Mouse (Mus musculus): ENCODE data around the gene Plpp2.

Gene Plpp2

DNA sequence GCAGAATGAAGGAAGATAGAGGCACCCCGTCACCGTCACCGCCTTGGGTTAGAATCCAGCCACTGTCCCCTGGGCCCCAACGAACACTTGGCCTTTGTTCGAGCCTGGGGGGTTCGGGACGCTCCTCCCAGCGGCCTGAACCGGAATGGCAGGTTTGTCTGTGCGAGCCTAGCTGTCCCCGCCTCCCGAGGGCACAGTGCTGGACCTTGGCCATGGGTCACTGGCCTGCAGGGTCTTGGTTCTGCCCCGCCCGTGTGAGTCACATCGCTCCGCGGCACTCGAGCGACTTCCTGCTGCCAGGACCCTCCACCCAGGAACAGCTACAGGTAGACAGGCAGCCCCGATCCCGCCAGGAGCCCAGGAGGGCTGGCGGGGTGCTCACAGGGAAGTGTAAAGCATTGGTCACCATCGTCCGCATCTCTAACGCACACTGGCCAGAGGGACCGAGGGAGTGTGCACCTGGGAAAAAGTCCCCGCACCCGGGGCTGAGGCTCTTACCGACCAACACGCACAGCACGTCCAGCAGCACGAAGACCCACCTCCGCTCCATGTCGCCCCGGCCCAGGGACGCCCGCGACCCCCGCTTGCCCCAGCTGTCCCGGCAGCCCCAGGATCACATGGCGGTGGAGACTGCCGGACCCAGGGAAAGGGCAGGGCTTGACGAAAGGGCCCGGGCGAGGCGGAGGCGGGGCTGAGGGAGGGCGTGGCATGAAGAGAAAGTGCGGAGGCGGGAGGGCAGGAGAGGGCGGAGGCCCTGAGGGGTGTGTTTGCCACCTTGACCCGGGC, at the start of gene Plpp2:
TSS of gene Plpp2 (minus strand) at position 671 of the 786 bp plus-strand sequence.
- peak; percentile 70 for DNase-seq

DNA sequence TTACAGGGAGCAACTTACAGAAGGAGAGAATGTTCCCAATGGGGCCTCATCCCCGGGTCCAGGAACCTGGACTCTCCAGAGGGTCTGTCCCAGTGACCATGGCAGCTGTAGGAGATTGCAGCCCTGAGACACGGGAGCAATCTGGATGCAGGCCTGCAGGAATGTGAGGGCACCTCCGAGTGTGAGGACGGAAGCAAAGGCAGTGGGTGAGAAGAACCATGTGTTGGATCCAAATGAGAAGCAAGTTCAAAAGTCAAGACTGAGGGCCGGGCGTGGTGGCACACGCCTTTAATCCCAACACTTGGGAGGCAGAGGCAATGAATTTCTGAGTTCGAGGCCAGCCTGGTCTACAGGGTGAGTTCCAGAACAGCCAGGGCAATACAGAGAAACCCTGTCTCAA, 47.9 kb upstream of the Plpp2 start:
- no peak for DNase-seq

DNA sequence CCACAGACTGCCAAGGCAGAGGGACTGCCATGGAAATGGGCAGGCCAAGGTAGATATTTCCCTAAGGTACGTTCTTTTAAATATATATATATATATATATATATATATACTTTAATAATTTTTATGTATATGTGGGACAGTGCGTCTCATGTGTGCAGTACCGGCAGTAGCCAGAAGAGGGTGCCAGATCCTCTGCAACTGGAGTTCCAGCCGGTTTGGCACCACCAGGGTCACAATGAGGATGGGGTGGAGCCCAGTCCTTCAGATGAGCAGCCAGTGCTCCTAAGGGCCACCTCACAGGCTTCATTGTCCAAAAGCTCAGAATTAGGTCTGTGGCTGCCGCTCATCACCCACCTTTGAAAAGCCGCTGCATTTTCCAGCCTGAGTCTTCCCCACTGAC, 47.2 kb upstream of the Plpp2 start:
- peak; percentile 83 for DNase-seq

DNA sequence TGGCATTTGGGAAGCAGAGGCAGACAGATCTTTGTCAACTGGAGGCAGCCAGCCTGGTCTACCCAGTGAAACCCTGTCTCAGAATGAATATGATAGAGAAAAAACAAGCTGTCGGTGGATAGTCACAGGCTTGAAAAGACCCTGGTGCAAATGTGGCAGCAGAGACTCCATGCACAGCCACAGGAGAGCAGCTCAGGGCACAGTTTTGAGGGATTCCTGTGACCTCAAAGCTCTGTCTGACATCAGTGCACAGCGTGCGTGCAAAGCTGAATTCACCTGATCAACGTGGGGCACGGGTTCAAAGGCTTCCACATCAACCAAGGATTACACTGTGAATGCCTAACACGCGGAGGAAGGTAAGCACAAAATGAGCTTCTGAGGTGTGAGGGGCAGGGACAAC, 46.8 kb upstream of the Plpp2 start:
- no peak for DNase-seq

DNA sequence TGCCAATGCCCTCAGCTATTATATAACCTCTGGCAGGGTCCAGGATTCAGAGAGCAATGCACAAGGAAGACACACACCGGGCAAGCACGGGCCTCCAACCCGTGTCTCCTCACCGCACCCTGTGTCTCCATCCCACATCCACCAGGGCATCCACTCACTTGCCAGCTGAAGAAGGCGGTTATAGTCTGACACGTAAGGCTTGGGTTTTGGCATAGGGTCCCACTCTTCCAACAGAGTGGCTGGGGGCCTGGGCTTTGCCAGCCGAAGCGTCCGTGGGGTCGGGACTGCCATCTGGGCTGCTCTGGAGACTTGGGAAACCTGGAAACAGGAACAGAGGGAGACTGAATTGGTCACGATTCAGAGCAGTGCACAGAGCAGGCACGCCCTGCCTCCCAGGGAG, 46.2 kb upstream of the Plpp2 start:
- no peak for DNase-seq

DNA sequence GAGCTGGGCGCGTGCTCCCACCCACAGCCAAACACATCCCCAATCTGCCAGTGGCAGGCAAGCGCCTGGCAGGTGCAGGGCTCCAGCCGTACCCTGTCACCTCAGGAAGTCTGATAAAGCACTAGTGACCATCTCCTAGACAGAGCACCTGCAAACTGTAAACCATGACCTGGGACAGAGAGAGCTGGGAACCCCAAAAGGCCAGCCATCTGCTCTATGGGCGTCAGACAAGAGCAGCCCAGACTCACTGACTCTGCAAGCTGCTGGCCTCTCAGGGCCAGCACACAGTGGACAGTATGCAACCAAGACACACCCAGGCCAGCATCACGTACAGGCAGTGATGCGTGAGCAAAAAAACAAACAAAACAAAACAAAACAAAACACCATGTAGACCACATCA, 45.3 kb upstream of the Plpp2 start:
- DNase-seq: no peak

DNA sequence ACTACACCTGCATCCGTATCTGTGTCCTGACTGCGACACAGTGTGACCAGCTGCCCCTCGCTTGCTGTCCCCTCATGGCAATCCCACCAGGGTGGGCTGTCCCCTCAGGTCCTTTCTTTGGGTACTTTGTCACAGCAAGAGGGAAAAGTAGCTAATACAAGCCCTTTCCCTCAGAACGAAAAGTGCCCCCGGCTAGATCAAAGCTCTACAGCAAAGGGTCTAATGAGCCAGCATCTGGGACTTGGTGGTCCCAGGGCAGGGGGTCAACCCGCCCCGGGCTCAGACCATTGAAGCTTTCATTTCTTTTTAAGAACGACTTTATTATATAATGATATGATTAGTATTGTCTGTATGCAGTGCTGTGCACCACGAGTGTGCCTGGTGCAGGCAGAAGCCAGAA, 44.7 kb upstream of the Plpp2 start:
- no peak for DNase-seq

DNA sequence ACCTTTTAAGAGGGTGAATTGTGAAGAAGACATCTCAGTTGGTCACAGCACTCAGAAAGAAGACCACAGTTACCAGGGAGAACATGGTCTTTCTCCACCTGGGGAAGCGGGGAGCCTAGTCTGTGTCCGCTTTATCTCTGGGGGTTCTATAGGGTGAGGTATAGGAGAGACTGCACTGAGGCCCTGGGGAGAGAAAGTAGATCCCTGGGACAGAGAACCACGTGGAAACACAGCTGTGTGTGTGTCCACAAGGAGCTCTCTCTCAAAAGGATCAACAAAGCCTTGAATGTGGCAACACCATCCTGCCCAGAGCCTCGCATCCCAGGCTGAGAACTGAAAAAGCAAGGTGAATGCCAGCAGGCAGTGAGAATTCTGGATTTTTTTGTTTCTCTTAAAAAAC, 43.8 kb upstream of the Plpp2 start:
- no peak for DNase-seq

DNA sequence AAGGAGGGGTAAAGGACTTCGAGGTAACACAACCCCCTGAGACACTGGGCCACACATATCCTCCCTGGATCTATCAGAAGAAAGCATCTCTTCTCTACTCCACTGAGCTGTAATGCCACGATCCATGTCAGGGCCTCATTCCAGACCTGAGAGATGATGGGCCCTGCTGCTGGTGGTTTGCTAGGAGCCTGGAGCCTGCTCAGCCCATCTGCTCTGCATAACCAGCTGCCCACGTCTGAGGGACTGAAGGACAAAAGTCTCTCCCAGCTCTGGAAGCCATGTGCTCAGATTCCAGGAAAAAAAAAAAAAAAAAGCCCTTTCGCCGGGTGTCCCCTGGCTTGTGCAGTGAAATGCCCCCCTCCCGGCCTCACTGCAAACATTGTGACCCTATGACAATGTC, 42.2 kb upstream of the Plpp2 start:
- DNase-seq: no peak

DNA sequence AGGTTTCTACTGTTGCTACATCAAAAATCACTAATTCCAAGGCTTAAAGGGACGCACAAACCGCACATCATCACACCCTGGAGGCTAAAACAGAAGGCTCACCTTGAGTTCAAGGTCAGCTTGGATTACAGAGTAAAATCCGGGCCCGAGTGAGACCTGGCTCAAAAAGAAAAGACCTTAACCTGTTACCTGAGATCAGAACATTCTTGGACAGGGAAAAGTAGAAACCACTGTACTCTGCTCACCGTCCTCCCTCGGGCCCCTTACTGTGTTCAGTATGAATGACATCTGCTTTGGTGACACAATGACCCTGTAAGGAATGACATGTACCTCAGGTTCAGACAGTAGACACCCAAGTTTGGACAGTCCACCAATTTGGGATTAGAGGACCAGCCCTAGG, 41.2 kb upstream of the Plpp2 start:
- DNase-seq: no peak

DNA sequence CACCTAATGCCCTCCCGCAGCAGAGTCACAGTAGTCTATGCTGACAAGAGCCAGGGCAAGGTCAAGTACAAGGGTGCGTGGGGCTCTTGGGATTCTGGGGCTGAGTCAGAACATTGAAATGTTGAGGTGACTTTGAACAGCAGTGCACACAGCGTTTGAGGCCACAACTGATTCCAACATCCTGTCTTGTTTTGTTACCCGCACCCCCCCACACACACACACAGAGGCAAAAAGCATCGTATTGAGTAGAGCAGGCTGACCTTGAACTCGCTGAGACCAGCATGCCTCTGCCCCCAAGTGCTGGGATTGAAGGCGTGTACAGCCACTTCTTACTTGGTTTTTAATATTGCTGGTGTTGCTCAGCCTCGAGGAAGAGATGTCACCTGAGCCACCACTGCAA, 40.8 kb upstream of the Plpp2 start:
- DNase-seq: no peak

DNA sequence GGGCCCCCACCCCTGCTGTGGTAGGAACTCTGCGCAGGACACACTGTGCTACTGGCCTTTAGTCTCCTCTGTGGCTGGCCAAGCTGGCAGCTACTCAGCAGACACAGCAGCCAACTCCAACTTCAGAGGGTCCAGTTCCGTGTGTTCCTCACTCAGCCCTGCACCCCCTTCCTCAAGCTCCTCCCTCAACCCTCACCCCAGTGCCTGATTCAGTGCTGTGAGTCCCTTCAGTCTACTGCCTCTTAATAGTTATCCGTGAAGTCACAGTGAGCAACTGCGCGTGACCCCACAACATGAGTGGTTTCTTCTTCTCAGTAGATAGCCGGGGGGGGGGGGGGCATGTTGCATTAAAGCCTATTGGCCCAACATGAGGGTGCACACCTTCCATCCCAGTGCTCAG, 40.0 kb upstream of the Plpp2 start:
- no peak for DNase-seq

DNA sequence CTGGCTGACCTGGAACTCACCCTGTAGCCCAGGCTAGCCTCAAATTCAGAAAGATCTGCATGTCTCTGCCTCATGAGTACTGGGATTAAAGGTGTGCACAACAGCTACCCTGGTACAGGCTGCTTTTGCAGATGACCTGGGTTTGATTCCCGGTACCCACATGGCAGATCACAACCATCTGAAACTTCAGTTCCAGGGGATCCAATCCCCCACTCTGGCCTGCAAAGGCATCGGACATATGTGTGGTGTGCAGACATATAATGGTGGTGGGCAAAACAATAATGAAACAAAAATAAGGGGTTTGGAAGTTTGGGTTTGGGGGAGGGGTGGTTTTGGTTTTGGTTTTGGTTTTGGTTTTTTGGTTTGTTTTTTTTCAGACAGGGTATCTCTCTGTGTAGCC, 37.7 kb upstream of the Plpp2 start:
- no peak for DNase-seq

DNA sequence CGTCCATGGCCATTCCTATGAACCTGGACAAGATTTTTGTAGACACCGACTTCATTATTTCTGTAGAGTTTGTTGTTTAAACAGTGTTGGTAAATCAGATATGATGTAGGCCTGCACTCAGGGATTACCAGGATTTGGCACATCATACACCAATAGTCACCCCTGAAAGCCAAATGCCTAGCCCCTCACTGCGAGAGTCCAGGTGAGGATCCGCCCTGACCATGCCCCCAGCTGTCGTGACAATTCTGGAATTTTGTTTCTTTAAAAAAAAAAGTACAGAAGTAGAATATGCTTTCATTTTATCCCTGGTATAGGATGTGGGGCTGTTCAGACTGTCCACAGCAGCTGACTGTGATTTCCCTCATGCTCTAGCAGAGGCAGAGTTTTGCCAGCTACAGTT, 36.3 kb upstream of the Plpp2 start:
- DNase-seq: no peak

DNA sequence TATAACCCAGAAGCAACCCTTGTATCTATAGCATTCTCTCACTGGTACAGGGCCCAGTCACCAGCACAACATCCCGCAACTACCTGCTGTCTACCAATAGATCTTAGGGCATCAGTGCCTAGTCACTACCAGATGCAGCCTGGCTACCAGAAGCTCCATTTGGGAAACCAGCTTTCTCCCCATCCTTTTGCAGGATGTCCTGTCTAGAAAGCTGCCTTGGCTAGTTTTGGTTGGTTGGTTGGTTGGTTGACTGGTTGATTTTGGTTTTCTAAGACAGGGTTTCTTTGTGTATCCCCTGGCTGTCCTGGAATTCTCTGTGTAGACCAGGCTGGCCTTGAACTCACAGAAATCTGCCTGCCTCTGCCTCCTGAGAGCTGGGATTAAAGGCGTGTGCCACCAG, 26.1 kb upstream of the Plpp2 start:
- no peak for DNase-seq

DNA sequence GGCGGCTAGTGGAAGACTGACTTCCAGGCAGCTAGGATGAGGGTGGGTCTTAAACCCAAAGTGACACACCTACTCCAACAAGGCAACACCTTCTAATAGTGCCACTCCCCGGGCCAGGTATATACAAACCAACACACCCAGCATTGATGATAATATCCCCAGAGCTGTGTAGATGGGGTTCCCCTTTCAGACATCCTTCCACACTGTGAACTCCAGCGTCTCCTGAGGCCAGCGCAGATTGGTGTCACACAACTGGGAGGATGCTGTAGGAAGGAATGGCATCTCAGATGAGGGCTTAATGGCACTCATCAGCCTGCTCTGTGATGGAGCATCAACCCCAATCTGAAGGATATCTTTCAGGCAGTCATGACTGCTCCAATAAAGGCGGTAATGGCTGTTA, 23.9 kb upstream of the Plpp2 start:
- no peak for DNase-seq

DNA sequence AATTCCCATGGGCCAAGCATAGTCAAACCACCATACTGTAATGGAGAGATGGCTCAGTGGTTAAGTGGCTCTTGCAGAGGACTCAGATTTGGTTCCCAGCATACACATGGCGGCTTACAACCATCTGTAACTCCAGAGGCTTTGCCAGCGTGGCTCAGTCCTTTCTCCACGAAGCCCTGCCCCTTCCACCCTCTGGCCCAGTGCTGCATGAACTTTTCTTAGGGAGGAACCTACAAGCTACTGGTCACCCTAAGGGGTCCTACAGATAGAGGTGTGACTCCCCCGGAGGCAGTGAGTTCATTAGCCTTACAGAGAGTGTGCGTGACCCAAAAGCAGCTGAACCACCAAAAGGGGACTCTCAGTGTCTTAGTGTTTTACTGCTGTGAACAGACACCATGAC, 23.4 kb upstream of the Plpp2 start:
- DNase-seq: no peak

DNA sequence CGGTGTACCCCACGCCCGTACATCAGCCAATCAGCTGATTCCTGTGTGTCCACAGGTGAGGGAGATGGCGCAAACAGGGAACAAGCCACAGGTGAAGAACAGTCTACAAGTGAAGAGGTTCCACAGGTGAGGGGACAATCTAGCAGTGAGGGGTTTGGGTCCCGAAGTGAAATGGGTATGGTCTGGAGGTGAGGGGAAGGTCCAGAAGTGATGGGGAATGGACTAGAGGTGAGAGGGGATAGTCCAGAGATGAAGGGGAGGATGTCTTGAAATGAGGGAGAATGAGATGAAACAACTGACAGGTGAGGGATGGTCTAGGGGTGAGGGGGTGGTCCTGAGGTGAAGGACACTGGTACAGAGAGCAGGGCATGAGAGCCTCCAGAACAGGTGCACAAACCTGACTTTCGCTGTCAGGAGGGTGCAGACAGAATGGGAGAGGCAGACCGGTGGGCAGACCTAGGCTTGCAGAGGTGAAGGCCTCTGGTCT, 21.7 kb upstream of the Plpp2 start:
- DNase-seq: no peak

DNA sequence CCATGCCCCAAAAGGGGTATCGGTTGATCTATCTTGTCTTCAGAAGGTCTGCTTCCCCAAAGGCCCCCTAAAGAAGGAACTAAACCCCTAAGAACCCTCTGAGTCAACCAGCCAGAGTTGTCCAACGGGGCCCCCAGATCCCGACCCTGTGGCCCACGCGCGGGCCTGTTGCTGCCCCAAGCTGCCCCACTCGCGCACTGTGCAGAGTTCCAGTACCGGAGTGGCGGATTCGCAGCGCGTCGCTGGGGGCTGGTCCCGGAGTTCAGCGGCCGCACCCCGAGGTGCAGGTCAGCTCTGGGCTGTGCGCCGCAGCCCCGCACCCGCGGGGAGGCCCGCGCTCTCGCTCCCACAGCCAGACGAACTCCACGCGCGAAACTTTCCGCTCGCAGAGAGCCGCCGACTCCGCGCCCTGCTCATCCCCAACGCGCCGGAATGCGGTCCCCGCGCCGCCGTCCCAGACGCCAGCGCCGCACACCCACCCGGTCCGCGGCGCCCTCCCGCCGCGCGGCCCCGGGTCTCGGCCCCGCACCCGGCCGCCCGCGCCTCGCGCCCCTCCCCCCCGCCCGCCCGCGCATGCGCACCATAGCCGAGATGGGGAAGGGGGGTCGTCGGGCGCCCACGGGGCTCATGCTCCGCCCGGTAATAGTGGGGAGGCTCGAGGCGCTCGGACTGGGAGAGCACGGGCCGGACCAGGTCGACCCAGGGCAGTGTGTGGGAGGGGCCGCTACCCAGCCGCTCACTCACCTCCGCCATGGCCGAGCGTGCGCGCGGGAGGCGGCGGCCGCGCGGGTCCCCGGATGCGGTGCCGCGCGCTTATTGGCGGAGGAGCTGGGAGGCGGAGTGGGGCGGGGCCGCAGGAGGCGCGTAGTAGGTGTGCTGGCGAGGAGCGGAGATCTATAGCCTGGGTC, 21.0 kb upstream of the Plpp2 start, which contains the start of gene Mier2:
TSS of gene Mier2 (minus strand) at position 870 of the 908 bp plus-strand sequence.
- DNase-seq: peak; percentile 91

DNA sequence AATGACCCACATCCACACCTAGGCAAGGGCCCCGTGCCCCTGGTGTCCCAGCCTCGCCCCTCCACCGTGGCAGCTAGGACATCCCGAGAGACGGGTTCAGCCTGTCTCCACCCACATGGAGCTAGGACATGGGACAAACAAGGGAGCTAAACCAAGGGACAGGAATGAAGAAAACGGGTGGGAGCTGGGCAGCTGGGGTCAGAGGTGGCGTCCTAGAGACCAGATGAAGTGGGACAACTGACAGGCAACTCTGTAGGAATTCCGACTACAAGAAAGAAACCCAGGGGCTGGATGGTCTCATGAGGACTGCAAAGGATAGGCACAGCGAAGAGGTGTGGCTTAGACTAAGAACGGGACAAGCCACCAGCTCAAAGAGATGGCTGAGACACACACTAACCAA, 20.1 kb upstream of the Plpp2 start:
- no peak for DNase-seq

DNA sequence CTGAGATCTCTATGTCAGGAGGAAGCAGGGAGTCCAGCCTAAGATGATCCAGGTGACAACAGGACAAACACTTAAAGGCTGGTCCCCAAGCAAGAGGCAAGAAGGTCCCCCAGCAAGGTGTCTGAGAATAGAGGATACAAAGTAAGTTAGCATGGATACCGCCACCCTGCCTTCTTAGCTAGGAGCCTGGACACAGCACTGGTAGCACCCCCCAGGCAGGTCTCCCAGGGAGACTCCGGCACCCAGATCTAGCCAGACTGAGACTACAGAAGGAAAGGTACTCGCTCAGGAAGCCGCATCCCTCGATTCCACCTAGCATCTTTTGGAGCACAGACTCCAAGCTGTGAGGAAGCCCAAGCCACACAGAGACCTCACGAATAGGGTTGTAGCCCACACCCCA, 19.6 kb upstream of the Plpp2 start:
- no peak for DNase-seq

DNA sequence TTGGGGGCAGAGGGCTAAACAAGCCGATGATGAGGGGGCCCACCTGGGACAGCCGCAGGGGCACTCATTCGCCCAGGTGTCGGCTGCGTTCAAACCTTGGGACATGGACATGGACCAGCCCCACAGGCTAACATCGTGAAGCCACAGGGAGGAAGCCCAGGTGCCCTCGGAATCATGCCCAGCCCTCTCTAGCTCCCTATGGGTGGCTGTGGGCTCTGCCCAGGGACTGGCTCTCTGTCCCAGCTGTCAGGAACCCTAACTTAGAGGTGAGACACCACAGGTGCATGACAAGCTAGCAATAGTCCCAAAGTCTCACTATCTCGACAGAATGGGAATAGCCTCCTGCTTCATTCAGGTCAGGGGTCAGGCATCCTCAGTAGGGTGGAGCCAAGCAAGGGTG, 18.9 kb upstream of the Plpp2 start:
- no peak for DNase-seq

DNA sequence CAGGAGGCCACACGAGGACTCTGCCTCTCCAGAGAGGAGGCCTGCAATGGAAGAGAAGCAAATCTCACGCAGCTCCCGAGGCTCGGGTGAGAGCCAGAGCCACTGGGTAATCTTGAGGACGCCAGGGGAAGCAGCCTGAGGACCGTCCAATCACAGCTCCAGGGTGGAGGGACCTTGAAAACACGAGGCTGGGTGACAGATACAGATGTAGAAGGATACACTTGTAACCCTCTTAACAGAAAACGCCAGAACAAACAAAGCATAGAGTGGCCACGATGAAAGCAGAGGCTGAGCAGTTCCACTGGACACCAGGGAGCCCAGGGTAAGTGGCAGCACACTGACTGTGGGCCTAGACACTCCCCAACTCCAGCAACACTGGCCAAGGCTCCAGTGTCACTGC, 16.8 kb upstream of the Plpp2 start:
- no peak for DNase-seq

All from thymus, postnatal 4 days (tissue).